ENCODE assay signal across 23 mouse cellular contexts in the genomic region with DNA sequence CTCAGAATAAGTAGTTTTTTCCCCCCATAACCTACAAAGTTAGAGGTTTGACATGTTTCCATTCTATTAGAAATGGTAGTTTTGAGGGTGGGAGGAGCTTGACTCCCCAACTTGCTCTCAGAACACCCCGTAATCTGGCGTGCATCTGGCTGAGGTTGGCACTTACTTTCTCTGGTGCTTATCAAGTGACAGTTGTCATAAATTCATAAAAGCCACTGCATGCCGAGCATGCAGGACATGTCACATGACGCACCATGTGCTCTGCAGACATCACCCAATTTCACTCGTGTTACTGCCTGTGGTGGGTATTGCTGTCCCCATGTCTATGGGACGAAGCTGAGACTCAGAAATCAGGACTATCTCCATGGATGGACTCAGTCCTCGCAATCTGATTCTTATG. TPM values are rescaled to one million over a fixed set of nuclear protein-coding genes. Genes with fewer than 3 reads are reported as not detected.
"Had no signal": no experiment of that assay in that cellular context is flagged by ENCODE, and none has a peak within 500 bp of the region (broad histone marks: within the 10 kb centered on the region; RNA-seq: fewer than 3 reads in every experiment).

No protein-coding gene starts in this region.

- H3K4me3 ChIP-seq: lung, embryonic 15.5 days; midbrain, embryonic 13.5 days; myocyte; neural tube, embryonic 13.5 days; neural tube, embryonic 15.5 days had no signal

- H3K4me2 ChIP-seq: lung, embryonic 15.5 days; midbrain, embryonic 11.5 days; midbrain, embryonic 13.5 days; neural tube, embryonic 13.5 days; neural tube, embryonic 15.5 days had no signal

- ATAC-seq: liver, postnatal 0 days; lung, postnatal 0 days; midbrain, embryonic 13.5 days; midbrain, embryonic 16.5 days had no signal

- DNase-seq: liver, postnatal 0 days; lung, adult 2 months; lung, postnatal 14 days; lung, postnatal 36 days; retina, postnatal 1 day; right cerebral cortex, adult 18-20 months; right cerebral cortex, postnatal 25 days; right cerebral cortex, postnatal 4 days; spleen, adult 18-20 months; thymus, adult 18-20 months; thymus, postnatal 14 days; thymus, postnatal 36 days had no signal

- H3K27ac ChIP-seq: lung, embryonic 15.5 days; macrophage; midbrain, embryonic 13.5 days; neural tube, embryonic 13.5 days; neural tube, embryonic 15.5 days had no signal

- H3K9ac ChIP-seq: liver, postnatal 0 days; lung, embryonic 15.5 days; midbrain, embryonic 13.5 days; neural tube, embryonic 13.5 days; neural tube, embryonic 15.5 days had no signal

- H3K9me3 ChIP-seq: lung, embryonic 15.5 days; midbrain, embryonic 13.5 days; neural tube, embryonic 13.5 days; neural tube, embryonic 15.5 days had no signal

- H3K4me1 ChIP-seq: neural tube, embryonic 13.5 days had no signal

- H3K27me3 ChIP-seq: lung, embryonic 15.5 days; midbrain, embryonic 13.5 days; neural tube, embryonic 13.5 days; neural tube, embryonic 15.5 days had no signal

- H3K36me3 ChIP-seq: lung, embryonic 15.5 days; midbrain, embryonic 13.5 days; neural tube, embryonic 13.5 days; neural tube, embryonic 15.5 days had no signal

RNA-seq across cellular contexts. Expression of gene 1810046K07Rik, which starts 18.2 kb away (rescaled TPM):
- total RNA-seq: megakaryocyte, adult 5-6 weeks had no signal
- polyA plus RNA-seq: macrophage; midbrain, embryonic 11.5 days; midbrain, embryonic 13.5 days; midbrain, embryonic 16.5 days; myocyte; neural tube, embryonic 11.5 days; neural tube, embryonic 13.5 days; neural tube, embryonic 15.5 days had no signal

RNA-seq across cellular contexts. Expression of gene Colca2, which starts 32.1 kb away (rescaled TPM):
- total RNA-seq: megakaryocyte, adult 5-6 weeks had no signal
